Mouse (Mus musculus) heart, embryonic 16.5 days (tissue): ENCODE data around the gene Ppp1r1a. TPM values are rescaled to one million over a fixed set of nuclear protein-coding genes. Genes with fewer than 3 reads are reported as not detected.

Source experiments
- ATAC-seq: fragments of 200-750 bp; cut with Nextera tagmentation; replicated peaks from 2 replicates; pipeline ENCODE4 v1.8.0; 2017; ENCODE audit warnings: moderate number of reproducible peaks; ENCODE audit not compliant: insufficient read depth, low FRiP score; ENCODE audit errors: extremely low read depth
- H3K27ac ChIP-seq: fragments of 300-500 bp; sonication (generic); 2 replicates; pipeline ENCODE4 v1.5.1; 2014; ENCODE audit warnings: mild to moderate bottlenecking, low read length, control low read depth, moderate library complexity
- H3K27me3 ChIP-seq: fragments of 300-500 bp; sonication (generic); 2 replicates; pipeline ENCODE4 v1.6.1; 2014; ENCODE audit warnings: low read length, mixed read lengths; ENCODE audit not compliant: control insufficient read depth, insufficient read depth
- H3K36me3 ChIP-seq: fragments of 300-500 bp; sonication (generic); 2 replicates; pipeline ENCODE4 v1.6.1; 2014; ENCODE audit not compliant: control insufficient read depth, insufficient read depth
- H3K4me1 ChIP-seq: fragments of 300-500 bp; sonication (generic); 2 replicates; pipeline ENCODE4 v1.6.1; 2014; ENCODE audit warnings: low read length, mixed read lengths; ENCODE audit not compliant: control insufficient read depth, insufficient read depth
- H3K4me2 ChIP-seq: fragments of 300-500 bp; sonication (generic); 2 replicates; pipeline ENCODE4 v1.6.1; 2014; ENCODE audit warnings: low read depth, mild to moderate bottlenecking, control low read depth, low read length
- H3K4me3 ChIP-seq: fragments of 300-500 bp; sonication (generic); 2 replicates; pipeline ENCODE4 v1.5.1; 2014; ENCODE audit warnings: mild to moderate bottlenecking, control low read depth, low read length
- H3K9ac ChIP-seq: fragments of 300-500 bp; sonication (generic); 2 replicates; pipeline ENCODE4 v1.6.1; 2014; ENCODE audit warnings: low read length, control low read depth
- H3K9me3 ChIP-seq: fragments of 300-500 bp; sonication (generic); replicated peaks from 2 replicates; pipeline ENCODE4 v1.6.1; 2016; ENCODE audit warnings: low read length; ENCODE audit not compliant: control insufficient read depth
- WGBS: fragments of 180-500 bp; shearing (Covaris S2); extraction: QIAGEN DNeasy Blood & Tissue Kit; methylation state at CpG from one replicate; pipeline ENCODE4 v1.1.7; 2014; 5-methylcytosine and 5-hydroxymethylcytosine counted together
- polyA plus RNA-seq: library from polyadenylated mRNA; unstranded; fragments of >200 nt; fragmentation: Nextera tagmentation; extraction: Ambion mirVana; gene quantifications from 2 replicates; pipeline ENCODE4 v1.2.1, GENCODE M21; 2015

The Ppp1r1a gene
- polyA plus RNA-seq, 1 experiment from 2014 or later = 52.7 TPM

DNA sequence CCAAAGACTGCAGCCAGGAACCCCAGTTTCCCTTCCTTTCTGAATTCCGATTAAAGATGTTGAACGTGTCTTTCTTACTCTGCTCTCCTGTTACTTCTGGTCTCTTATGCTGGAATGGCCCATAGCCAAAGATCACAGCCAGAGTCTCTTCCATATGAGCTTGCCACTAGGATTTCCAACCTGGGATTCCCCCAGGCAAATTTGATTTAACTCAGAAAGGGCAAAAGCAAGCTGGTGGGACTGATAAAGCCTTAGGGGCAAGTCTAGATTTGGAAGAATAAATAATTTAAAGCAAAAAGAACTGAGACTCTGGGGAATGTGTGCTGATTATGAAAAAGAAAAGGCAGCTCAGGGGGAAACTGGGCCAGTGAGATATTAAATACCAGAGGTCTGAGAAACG lies 52.7 kb downstream of the Ppp1r1a start:
- no peaks in the 10 kb centered on the region for H3K27me3 ChIP-seq
- H3K4me2 ChIP-seq = no peak overlapping the region
- H3K36me3 ChIP-seq = no peaks in the 10 kb centered on the region
- no peak overlapping the region for H3K4me3 ChIP-seq
- ATAC-seq = no peak
- H3K27ac ChIP-seq = no peak overlapping the region
- no peaks in the 10 kb centered on the region for H3K4me1 ChIP-seq
- no peaks in the 10 kb centered on the region for H3K9me3 ChIP-seq
- H3K9ac ChIP-seq = no peak overlapping the region
- WGBS = 53% methylated on average over 3 of the region's 3 CpGs

- no peaks in the 10 kb centered on the region for H3K36me3 ChIP-seq
- H3K4me1 ChIP-seq = no peaks in the 10 kb centered on the region
- H3K4me3 ChIP-seq = no peak overlapping the region
- no peak for ATAC-seq
- H3K9ac ChIP-seq = no peak overlapping the region
- H3K9me3 ChIP-seq = no peaks in the 10 kb centered on the region
- no peaks in the 10 kb centered on the region for H3K27me3 ChIP-seq
- H3K4me2 ChIP-seq = no peak overlapping the region
- H3K27ac ChIP-seq = no peak overlapping the region
- WGBS = 59% methylated on average over 2 of the region's 2 CpGs
Observed at GRCm38 (mm10) chr15:103484490-103484889, 53.3 kb downstream of the Ppp1r1a start.

GRCm38 (mm10) chr15:103482488-103482887 lies 55.3 kb downstream of the Ppp1r1a start:
- H3K4me1 ChIP-seq = no peaks in the 10 kb centered on the region
- no peaks in the 10 kb centered on the region for H3K9me3 ChIP-seq
- 0% methylated on average over 1 of the region's 1 CpGs for WGBS
- no peak overlapping the region for H3K9ac ChIP-seq
- no peak overlapping the region for H3K4me2 ChIP-seq
- no peak for ATAC-seq
- no peak overlapping the region for H3K27ac ChIP-seq
- no peaks in the 10 kb centered on the region for H3K27me3 ChIP-seq
- no peaks in the 10 kb centered on the region for H3K36me3 ChIP-seq
- H3K4me3 ChIP-seq = no peak overlapping the region

Other genes starting within 250 kb of the Ppp1r1a start
- 0.19 TPM in 1 of 2 replicates, not detected in the other for gene Gpr84, start 227.4 kb downstream of the Ppp1r1a start, polyA plus RNA-seq
- gene Zfp385a, start 197.9 kb downstream of the Ppp1r1a start, polyA plus RNA-seq = 6.5 and 7.5 TPM in 2 replicates
- 64.0 and 72.7 TPM in 2 replicates for gene Itga5, start 171.2 kb downstream of the Ppp1r1a start, polyA plus RNA-seq
- gene Gtsf1, start 107.5 kb downstream of the Ppp1r1a start, polyA plus RNA-seq = 15.3 and 18.5 TPM in 2 replicates
- not detected in 2 replicates for gene Gtsf2, start 89.5 kb downstream of the Ppp1r1a start, polyA plus RNA-seq
- gene Nckap1l, start 84.2 kb downstream of the Ppp1r1a start, polyA plus RNA-seq = 3.6 and 7.0 TPM in 2 replicates
- gene Pde1b, start 35.0 kb downstream of the Ppp1r1a start, polyA plus RNA-seq = 2.4 and 2.8 TPM in 2 replicates
- not detected in 2 replicates for gene Glycam1, start 27.1 kb upstream of the Ppp1r1a start, polyA plus RNA-seq
- not detected in 2 replicates for gene Mucl1, start 217.5 kb upstream of the Ppp1r1a start, polyA plus RNA-seq